Mouse (Mus musculus): ENCODE data around the gene Lmcd1. TPM values are rescaled to one million over a fixed set of nuclear protein-coding genes. Genes with fewer than 3 reads are reported as not detected.

The Lmcd1 gene
- polyA plus RNA-seq, 1 experiment = not detected

- Histone ChIP-seq H3K4me1 (ENCODE audit: control insufficient read depth, insufficient read depth, low read length) (no peaks in the 10 kb centered on the region), H3K4me3 (ENCODE audit: insufficient read depth, low read length) (no peak overlapping the region)
- TF ChIP-seq CTCF (IDR thresholded peaks at IDR 0.05; ENCODE audit: low read depth, low read length) (no peak), POLR2A (IDR thresholded peaks at IDR 0.05; ENCODE audit: borderline replicate concordance, low read depth, low read length) (no peak)
Observed at GRCm38 (mm10) chr6:112379054-112379453, 105.5 kb downstream of the Lmcd1 start.

More at GRCm38 (mm10) chr6:112379054-112379453, 105.5 kb downstream of the Lmcd1 start:
- no peak overlapping the region for H3K27ac ChIP-seq (ENCODE audit: insufficient read depth, low read depth, low read length)

Other genes with a start within 250 kb of the Lmcd1 start
- not detected in 2 replicates for gene Ssu2, start 114.3 kb downstream of the Lmcd1 start, polyA plus RNA-seq (2012; ENCODE audit: insufficient read depth, insufficient read length, missing spikeins)
- gene Cav3, start 185.7 kb downstream of the Lmcd1 start, polyA plus RNA-seq (2012; ENCODE audit: insufficient read depth, insufficient read length, missing spikeins) = not detected in 2 replicates
- not detected in 2 replicates for gene Oxtr, start 216.2 kb downstream of the Lmcd1 start, polyA plus RNA-seq (2012; ENCODE audit: insufficient read depth, insufficient read length, missing spikeins)